Mouse (Mus musculus) bone marrow, adult 2 months (tissue): ENCODE measurements at regions not wholly inside any gene's neighbourhood (a gene's known extent, or its start where the extent isn't known, plus 50 kb on each side); places are given as distances from the start of the nearest gene placed in this dataset.

ENCODE experiments used
- CTCF ChIP-seq: fragments of 200-500 bp; IDR thresholded peaks from 2 replicates; pipeline ENCODE4 v1.5.1; 2011; ENCODE audit warnings: low read length, control low read depth; ENCODE audit not compliant: control insufficient read depth, insufficient read depth
- POLR2A ChIP-seq: fragments of 200-500 bp; IDR thresholded peaks from 2 replicates; pipeline ENCODE4 v1.6.1; 2011; ENCODE audit warnings: low read depth, mild to moderate bottlenecking, control low read depth, low read length, borderline replicate concordance; ENCODE audit not compliant: control insufficient read depth

DNA sequence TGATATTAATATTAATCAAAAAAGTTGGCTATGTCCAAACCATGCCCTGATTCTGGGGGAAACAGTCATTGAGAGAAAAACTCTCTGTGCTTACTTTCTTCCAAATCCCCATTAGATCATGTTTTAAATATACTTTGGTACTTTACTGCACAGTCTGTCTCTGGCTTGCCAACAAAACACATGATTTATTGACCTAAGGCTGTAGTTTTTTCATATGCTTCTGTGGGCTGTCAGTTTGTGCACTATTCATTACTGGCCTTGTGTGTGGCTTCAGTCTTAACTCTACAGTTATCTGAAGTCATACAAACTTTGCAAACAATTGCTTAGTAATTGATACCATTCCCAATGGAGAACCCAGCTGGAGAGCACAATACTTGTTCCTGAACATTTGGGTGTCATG, 149.1 kb upstream of the Mbnl1 start:
- no peak for TF ChIP-seq CTCF
- TF ChIP-seq POLR2A = no peak
